Mouse (Mus musculus): Measurements from ENCODE around the gene Tut1. TPM values are rescaled to one million over a fixed set of nuclear protein-coding genes. Genes with fewer than 3 reads are reported as not detected.

Tut1 gene
- polyA plus RNA-seq (2011; ENCODE audit: insufficient read depth, insufficient read length, low replicate concordance, missing spikeins), result 10.7 and 19.1 TPM in 2 replicates

DNA sequence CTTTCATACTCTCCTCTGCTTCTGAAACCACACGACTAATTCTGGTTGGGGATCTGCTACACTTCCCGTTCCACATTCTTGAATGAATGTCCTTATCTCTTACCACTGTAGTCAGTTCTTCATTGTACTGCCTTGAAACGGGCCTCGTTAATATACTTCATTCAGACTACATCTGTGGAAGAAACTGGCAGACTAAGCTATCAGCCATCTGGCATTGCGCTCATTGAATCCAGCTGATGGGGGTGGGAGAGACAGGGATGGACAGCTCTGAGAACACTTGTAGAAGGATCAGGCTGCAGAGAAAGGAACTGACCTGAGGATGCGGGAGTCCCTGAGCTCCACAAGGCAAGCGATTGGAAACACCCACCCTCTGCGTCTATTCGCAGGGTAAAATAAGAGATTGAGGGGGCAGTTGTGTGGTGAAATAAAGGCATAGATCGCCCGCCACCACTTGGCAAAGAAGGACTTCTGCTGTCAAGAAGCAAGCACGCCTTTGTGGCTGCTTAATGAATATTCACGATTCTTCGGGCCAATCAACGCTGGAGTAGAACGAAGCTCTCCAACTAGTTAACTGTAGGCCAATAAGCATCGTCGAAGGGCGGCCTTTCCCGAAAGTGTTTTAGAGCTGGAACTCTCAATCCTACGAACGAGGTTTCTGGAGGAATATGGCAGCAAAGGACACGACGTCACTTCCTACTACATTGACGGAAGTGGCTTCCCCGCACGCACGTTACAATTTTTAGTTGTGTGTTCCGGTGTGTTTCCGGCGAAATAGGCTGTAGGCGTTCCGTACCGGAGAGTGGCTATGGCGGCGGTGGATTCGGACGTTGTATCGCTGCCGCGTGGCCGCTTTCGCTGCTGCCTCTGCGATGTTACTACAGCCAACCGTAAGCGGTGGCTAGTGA is at the start of gene Tut1:
Gene Tut1, plus strand, starts transcription at position 713 of the 905 bp plus-strand sequence.
- H3K4me1 ChIP-seq (ENCODE audit: control insufficient read depth, insufficient read depth, low read length), result peaks cover 2% of the 10 kb centered on the region; the same call in 1 of the 2 replicates
- H3K27ac ChIP-seq (ENCODE audit: control insufficient read depth, insufficient read depth, low read depth, low read length, poor library complexity), result peak within 1 kb of the TSS; percentile 62
- TF ChIP-seq CTCF (IDR thresholded peaks at IDR 0.05; ENCODE audit: control insufficient read depth, insufficient read depth, low read length), result no peak
- TF ChIP-seq POLR2A (IDR thresholded peaks at IDR 0.05; ENCODE audit: borderline replicate concordance, control insufficient read depth, low read depth, low read length), result peak; percentile 59; the same call in 1 of the 2 replicates
- WGBS, result under 1% methylated on average over 46 of the region's 46 CpGs
- peak within 1 kb of the TSS; percentile 94 for H3K4me3 ChIP-seq (replicated peaks; ENCODE audit: control insufficient read depth, low read depth, low read length)

- no peak overlapping the region for H3K27ac ChIP-seq (ENCODE audit: control insufficient read depth, insufficient read depth, low read depth, low read length, poor library complexity)
- H3K4me1 ChIP-seq (ENCODE audit: control insufficient read depth, insufficient read depth, low read length), result no peaks in the 10 kb centered on the region
- WGBS, result 91% methylated on average over 6 of the region's 6 CpGs
- TF ChIP-seq POLR2A (IDR thresholded peaks at IDR 0.05; ENCODE audit: borderline replicate concordance, control insufficient read depth, low read depth, low read length), result no peak
- TF ChIP-seq CTCF (IDR thresholded peaks at IDR 0.05; ENCODE audit: control insufficient read depth, insufficient read depth, low read length), result no peak
- H3K4me3 ChIP-seq (replicated peaks; ENCODE audit: control insufficient read depth, low read depth, low read length), result no peak overlapping the region
Measured at GRCm38 (mm10) chr19:8908531-8908930, 45.1 kb upstream of the Tut1 start.

DNA sequence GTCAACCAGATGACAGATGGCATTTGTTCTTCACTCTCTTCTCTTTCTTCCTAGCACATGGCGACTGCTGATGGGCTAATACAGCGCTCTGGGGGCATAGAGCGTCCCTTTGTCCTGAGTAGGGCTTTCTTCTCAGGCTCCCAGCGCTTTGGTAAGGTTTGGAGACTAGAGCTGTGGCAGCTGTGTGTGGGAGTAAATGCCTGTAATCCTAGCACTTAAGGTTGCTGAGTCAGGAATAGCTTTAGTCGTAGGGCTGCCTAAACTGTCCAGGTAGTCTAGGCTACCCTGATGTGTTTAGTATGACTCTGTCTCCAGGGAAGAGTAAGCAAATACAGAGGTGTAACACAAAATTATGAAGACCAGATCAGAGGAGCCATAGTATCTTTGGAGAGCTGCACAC is 41.8 kb upstream of the Tut1 start:
- no peak overlapping the region for H3K4me3 ChIP-seq (replicated peaks; ENCODE audit: control insufficient read depth, low read depth, low read length)
- no peak for TF ChIP-seq POLR2A (IDR thresholded peaks at IDR 0.05; ENCODE audit: borderline replicate concordance, control insufficient read depth, low read depth, low read length)
- no peak for TF ChIP-seq CTCF (IDR thresholded peaks at IDR 0.05; ENCODE audit: control insufficient read depth, insufficient read depth, low read length)

DNA sequence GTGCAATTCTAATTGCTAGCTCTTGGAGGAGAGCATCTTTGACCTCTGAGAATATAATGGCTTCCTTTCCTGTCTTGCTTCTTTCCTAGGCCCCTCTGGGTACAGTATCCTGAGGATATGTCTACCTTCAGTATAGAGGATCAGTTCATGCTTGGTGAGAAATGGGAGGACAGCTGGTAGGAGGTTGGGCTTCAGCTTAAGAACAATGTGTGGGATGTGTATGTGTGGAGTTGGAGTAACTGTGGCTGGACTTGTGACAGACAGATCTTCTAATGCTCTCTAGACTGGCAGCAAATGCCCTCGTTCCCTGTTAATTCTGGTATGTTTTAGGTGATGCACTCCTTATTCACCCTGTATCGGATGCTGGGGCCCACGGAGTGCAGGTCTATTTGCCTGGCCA is 39.4 kb upstream of the Tut1 start:
- TF ChIP-seq CTCF (IDR thresholded peaks at IDR 0.05; ENCODE audit: control insufficient read depth, insufficient read depth, low read length), result no peak
- no peak for TF ChIP-seq POLR2A (IDR thresholded peaks at IDR 0.05; ENCODE audit: borderline replicate concordance, control insufficient read depth, low read depth, low read length)
- 94% methylated on average over 3 of the region's 3 CpGs for WGBS
- H3K4me1 ChIP-seq (ENCODE audit: control insufficient read depth, insufficient read depth, low read length), result no peaks in the 10 kb centered on the region
- H3K4me3 ChIP-seq (replicated peaks; ENCODE audit: control insufficient read depth, low read depth, low read length), result no peak overlapping the region
- H3K27ac ChIP-seq (ENCODE audit: control insufficient read depth, insufficient read depth, low read depth, low read length, poor library complexity), result no peak overlapping the region

More for the DNA sequence above, 41.8 kb upstream of the Tut1 start:
- 92% methylated on average over 5 of the region's 5 CpGs for WGBS
- Histone ChIP-seq H3K27ac (ENCODE audit: control insufficient read depth, insufficient read depth, low read depth, low read length, poor library complexity) (no peak overlapping the region), H3K4me1 (ENCODE audit: control insufficient read depth, insufficient read depth, low read length) (no peaks in the 10 kb centered on the region)

DNA sequence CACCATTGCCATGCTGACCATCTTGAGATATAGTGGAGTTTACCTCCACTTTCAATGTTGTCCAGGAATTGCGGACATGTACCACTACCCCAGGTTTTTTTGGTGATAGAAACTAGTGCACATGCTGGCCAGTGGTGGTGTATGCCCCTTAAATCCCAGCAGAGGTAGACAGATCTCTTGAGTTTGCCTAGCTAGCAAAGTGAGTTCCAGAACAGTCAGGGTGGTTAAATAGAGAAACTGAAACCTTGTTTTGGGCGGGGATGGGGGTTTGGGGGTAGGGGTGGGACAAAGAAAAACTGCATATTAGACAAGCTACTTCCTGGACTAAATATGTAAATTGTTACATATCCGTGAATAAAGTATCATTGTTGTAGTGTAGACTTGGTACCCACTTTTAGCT is 34.6 kb upstream of the Tut1 start:
- no peak for TF ChIP-seq CTCF (IDR thresholded peaks at IDR 0.05; ENCODE audit: control insufficient read depth, insufficient read depth, low read length)
- TF ChIP-seq POLR2A (IDR thresholded peaks at IDR 0.05; ENCODE audit: borderline replicate concordance, control insufficient read depth, low read depth, low read length), result no peak
- Histone ChIP-seq H3K4me1 (ENCODE audit: control insufficient read depth, insufficient read depth, low read length) (peaks cover 3% of the 10 kb centered on the region; the same call in 1 of the 2 replicates), H3K4me3 (replicated peaks; ENCODE audit: control insufficient read depth, low read depth, low read length) (no peak overlapping the region), H3K27ac (ENCODE audit: control insufficient read depth, insufficient read depth, low read depth, low read length, poor library complexity) (no peak overlapping the region)
- WGBS, result 52% methylated on average over 3 of the region's 3 CpGs

DNA sequence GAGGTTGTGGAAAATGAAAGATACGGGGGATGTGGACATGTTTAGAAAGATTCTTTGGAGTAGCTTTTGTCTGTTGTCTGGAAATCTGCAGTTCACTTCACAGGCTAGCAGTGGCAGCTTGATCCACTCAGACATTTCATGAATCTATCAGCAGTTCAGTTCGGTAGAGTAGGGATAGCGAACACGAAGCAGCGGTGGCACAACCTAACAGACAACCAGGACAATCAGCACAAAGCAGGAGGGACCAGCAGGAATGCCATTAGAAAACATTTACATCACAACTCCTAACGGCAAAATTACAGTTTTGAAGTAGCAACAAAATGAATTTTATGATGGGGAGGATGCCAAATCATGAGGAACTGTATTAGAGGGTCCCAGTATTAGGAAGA is 34.0 kb upstream of the Tut1 start:
- Histone ChIP-seq H3K4me1 (ENCODE audit: control insufficient read depth, insufficient read depth, low read length) (peaks cover 3% of the 10 kb centered on the region; the same call in 1 of the 2 replicates), H3K4me3 (replicated peaks; ENCODE audit: control insufficient read depth, low read depth, low read length) (peak overlapping the region; percentile 11), H3K27ac (ENCODE audit: control insufficient read depth, insufficient read depth, low read depth, low read length, poor library complexity) (no peak overlapping the region; the same call in 1 of the 2 replicates)
- 70% methylated on average over 6 of the region's 6 CpGs for WGBS
- TF ChIP-seq CTCF (IDR thresholded peaks at IDR 0.05; ENCODE audit: control insufficient read depth, insufficient read depth, low read length), result no peak

DNA sequence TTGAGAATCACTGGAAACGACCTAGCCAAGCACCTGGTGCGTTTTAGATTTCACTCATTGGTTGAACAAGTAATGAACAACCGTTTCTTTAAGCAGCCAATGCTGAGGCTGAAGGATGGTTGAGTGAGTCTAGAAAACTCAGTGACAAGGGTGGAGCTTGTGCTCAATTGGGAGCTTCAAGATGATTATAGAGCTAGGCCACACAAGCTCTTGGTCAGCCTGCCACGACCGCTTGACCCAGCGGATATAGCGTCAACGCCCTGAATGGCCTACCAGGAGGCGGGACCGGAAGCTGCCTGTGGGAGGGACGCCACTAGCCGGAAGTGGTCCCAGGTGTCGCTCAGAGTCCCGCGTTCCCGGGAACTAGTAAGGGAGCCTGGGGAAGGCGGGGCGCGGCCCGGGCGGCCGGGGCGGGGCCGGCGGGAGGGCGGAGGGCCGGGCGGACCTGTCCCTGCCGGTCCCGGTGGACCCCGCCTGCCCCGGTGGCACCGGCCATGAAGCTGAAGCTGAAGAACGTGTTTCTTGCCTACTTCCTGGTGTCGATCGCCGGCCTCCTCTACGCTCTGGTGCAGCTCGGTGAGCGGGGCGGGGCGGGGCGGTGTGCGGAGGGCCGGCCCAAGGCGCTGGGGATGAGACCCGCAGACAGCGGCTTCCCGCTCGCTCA is 33.4 kb upstream of the Tut1 start, which contains the start of gene B3gat3:
Gene B3gat3, plus strand, starts transcription at position 302 of the 664 bp plus-strand sequence.
- Histone ChIP-seq H3K4me3 (replicated peaks; ENCODE audit: control insufficient read depth, low read depth, low read length) (peak within 1 kb of the TSS; percentile 91), H3K4me1 (ENCODE audit: control insufficient read depth, insufficient read depth, low read length) (peaks cover 3% of the 10 kb centered on the region; the same call in 1 of the 2 replicates), H3K27ac (ENCODE audit: control insufficient read depth, insufficient read depth, low read depth, low read length, poor library complexity) (peak within 1 kb of the TSS; percentile 86)
- TF ChIP-seq CTCF (IDR thresholded peaks at IDR 0.05; ENCODE audit: control insufficient read depth, insufficient read depth, low read length), result no peak
- peak; percentile 66; the same call in 1 of the 2 replicates for TF ChIP-seq POLR2A (IDR thresholded peaks at IDR 0.05; ENCODE audit: borderline replicate concordance, control insufficient read depth, low read depth, low read length)
- 1% methylated on average over 50 of the region's 50 CpGs for WGBS

- H3K4me1 ChIP-seq (ENCODE audit: control insufficient read depth, insufficient read depth, low read length), result peaks cover 3% of the 10 kb centered on the region; the same call in 1 of the 2 replicates
- H3K4me3 ChIP-seq (replicated peaks; ENCODE audit: control insufficient read depth, low read depth, low read length), result peak overlapping the region; percentile 91
- peak overlapping the region; percentile 86 for H3K27ac ChIP-seq (ENCODE audit: control insufficient read depth, insufficient read depth, low read depth, low read length, poor library complexity)
- TF ChIP-seq CTCF (IDR thresholded peaks at IDR 0.05; ENCODE audit: control insufficient read depth, insufficient read depth, low read length) (no peak), POLR2A (IDR thresholded peaks at IDR 0.05; ENCODE audit: borderline replicate concordance, control insufficient read depth, low read depth, low read length) (no peak)
- under 1% methylated on average over 6 of the region's 6 CpGs for WGBS
Measured at GRCm38 (mm10) chr19:8920836-8921291, 32.8 kb upstream of the Tut1 start.
